Mouse (Mus musculus): ENCODE data around the gene Gm9603.
"Not testable (repeated sequence)": the region's sequence is repeated elsewhere in the genome, so short reads cannot be mapped to it uniquely, and the experiment has no call there.

Gene Gm9603

DNA sequence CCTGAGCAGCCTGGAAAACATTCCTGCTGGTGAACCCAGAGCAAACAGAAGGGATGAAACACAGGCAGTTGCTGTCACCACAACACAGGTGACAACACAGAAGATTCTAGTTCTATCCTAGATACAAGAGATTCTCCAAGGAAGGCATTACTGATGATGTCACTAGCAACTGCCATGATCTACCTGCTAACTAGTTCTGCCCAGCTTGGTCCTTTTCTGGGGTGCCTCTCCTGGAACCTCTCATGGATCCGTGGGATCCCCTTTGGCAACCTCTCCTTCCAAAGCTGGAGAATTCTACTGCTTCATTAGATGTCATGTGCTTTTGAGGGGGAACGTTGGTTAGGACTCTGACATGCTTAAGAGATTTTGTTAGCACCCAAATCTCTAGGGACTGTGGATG lies at the start of gene Gm9603:
Gene Gm9603, minus strand, starts transcription at position 101 of the 400 bp plus-strand sequence.
- DNase-seq (ENCODE audit: low spot score) = not testable (repeated sequence)

- DNase-seq (ENCODE audit: low spot score) = not testable (repeated sequence)
Observed at GRCm38 (mm10) chr14:5632928-5633327, 54.3 kb downstream of the Gm9603 start, which contains the start of gene Gm8265. Gm8265 (minus strand) TSS chr14:5633028.

Measured in urinary bladder, postnatal 25 days (tissue).